ENCODE assay signal across 12 mouse cellular contexts in genomic region chr15:49066367-49066766, GRCm38 (mm10).
"Had no signal": no experiment of that assay in that cellular context is flagged by ENCODE, and none has a peak within 500 bp of the region (broad histone marks: within the 10 kb centered on the region; RNA-seq: fewer than 3 reads in every experiment).

No protein-coding gene starts in this region.

- H3K4me1 ChIP-seq: liver, embryonic 12.5 days; megakaryocyte, embryonic 14.5 days; midbrain, embryonic 13.5 days; midbrain, embryonic 15.5 days; neural tube, embryonic 12.5 days had no signal

- H3K27me3 ChIP-seq: liver, embryonic 12.5 days; megakaryocyte, embryonic 14.5 days; midbrain, embryonic 13.5 days; midbrain, embryonic 15.5 days; neural tube, embryonic 12.5 days had no signal

- H3K9me3 ChIP-seq: liver, embryonic 12.5 days; megakaryocyte, embryonic 14.5 days; midbrain, embryonic 13.5 days; midbrain, embryonic 15.5 days; neural tube, embryonic 12.5 days had no signal

- H3K4me2 ChIP-seq: liver, embryonic 12.5 days; midbrain, embryonic 11.5 days; midbrain, embryonic 13.5 days; midbrain, embryonic 15.5 days; neural tube, embryonic 12.5 days had no signal

- H3K27ac ChIP-seq: liver, embryonic 12.5 days; liver, embryonic 14.5 days; macrophage; midbrain, embryonic 13.5 days; midbrain, embryonic 15.5 days; neural tube, embryonic 12.5 days had no signal

- H3K36me3 ChIP-seq: liver, embryonic 12.5 days; midbrain, embryonic 13.5 days; midbrain, embryonic 15.5 days; neural tube, embryonic 12.5 days had no signal

- ATAC-seq: liver, embryonic 12.5 days; midbrain, embryonic 13.5 days; midbrain, embryonic 15.5 days had no signal

- H3K4me3 ChIP-seq: liver, embryonic 12.5 days; megakaryocyte, embryonic 14.5 days; midbrain, embryonic 13.5 days; midbrain, embryonic 15.5 days; neural tube, embryonic 12.5 days had no signal

- DNase-seq: spleen, adult 18-20 months; thymus, adult 18-20 months; thymus, postnatal 14 days; thymus, postnatal 36 days had no signal

- H3K9ac ChIP-seq: liver, embryonic 12.5 days; liver, embryonic 14.5 days; midbrain, embryonic 13.5 days; midbrain, embryonic 15.5 days; neural tube, embryonic 12.5 days had no signal
